Mouse (Mus musculus): ENCODE measurements at regions not wholly inside any gene's neighbourhood (a gene's known extent, or its start where the extent isn't known, plus 50 kb on each side); places are given as distances from the start of the nearest gene placed in this dataset.
"Not testable (repeated sequence)": the region's sequence is repeated elsewhere in the genome, so short reads cannot be mapped to it uniquely, and the experiment has no call there.

- DNase-seq = peak; percentile 38 to 49
These were observed 1442.4 kb upstream of the Tacstd2 start for GRCm38 (mm10) chr6:68977959-68978358.

- DNase-seq = peak; percentile 52 to 58
These were observed 1428.4 kb upstream of the Tacstd2 start for GRCm38 (mm10) chr6:68964012-68964411.

- peak; percentile 39 to 46 for DNase-seq
These were observed 1402.5 kb upstream of the Tacstd2 start for GRCm38 (mm10) chr6:68938104-68938503.

GRCm38 (mm10) chr6:68931860-68932259 lies 1396.3 kb upstream of the Tacstd2 start:
- DNase-seq = not testable (repeated sequence)

GRCm38 (mm10) chr6:68915536-68915935 lies 1379.9 kb upstream of the Tacstd2 start:
- peak in 1 of 2 experiments; percentile 18 for DNase-seq

- DNase-seq = no peak
These were observed 1348.5 kb upstream of the Tacstd2 start for GRCm38 (mm10) chr6:68884130-68884529.

- DNase-seq = not testable (repeated sequence)
These were observed 1317.2 kb upstream of the Tacstd2 start for GRCm38 (mm10) chr6:68852761-68853160.

GRCm38 (mm10) chr6:68852286-68852685 lies 1316.7 kb upstream of the Tacstd2 start:
- no peak for DNase-seq

- DNase-seq = peak; percentile 28 to 33
These were observed 1299.6 kb upstream of the Tacstd2 start for GRCm38 (mm10) chr6:68835186-68835585.

GRCm38 (mm10) chr6:68834633-68835032 lies 1299.0 kb upstream of the Tacstd2 start:
- DNase-seq = peak; percentile 45 to 47

- DNase-seq = not testable (repeated sequence)
These were observed 1292.9 kb upstream of the Tacstd2 start for GRCm38 (mm10) chr6:68828460-68828859.

GRCm38 (mm10) chr6:68813346-68813745 lies 1277.8 kb upstream of the Tacstd2 start:
- no peak for DNase-seq

GRCm38 (mm10) chr6:68799205-68799604 lies 1263.6 kb upstream of the Tacstd2 start:
- DNase-seq = not testable (repeated sequence)

- DNase-seq = peak in 1 of 2 experiments; percentile 19
These were observed 1235.9 kb upstream of the Tacstd2 start for GRCm38 (mm10) chr6:68771507-68771906.

GRCm38 (mm10) chr6:68750451-68750850 lies 1214.9 kb upstream of the Tacstd2 start:
- DNase-seq = no peak

GRCm38 (mm10) chr6:68749699-68750098 lies 1214.1 kb upstream of the Tacstd2 start:
- no peak for DNase-seq

- DNase-seq = no peak
These were observed 1203.0 kb upstream of the Tacstd2 start for GRCm38 (mm10) chr6:68738573-68738972.

GRCm38 (mm10) chr6:68736647-68737046 lies 1201.1 kb upstream of the Tacstd2 start:
- DNase-seq = no peak

GRCm38 (mm10) chr6:68736068-68736467 lies 1200.5 kb upstream of the Tacstd2 start:
- peak; percentile 17 to 18 for DNase-seq

GRCm38 (mm10) chr6:68711084-68711483 lies 1175.5 kb upstream of the Tacstd2 start:
- DNase-seq = not testable (repeated sequence)

- peak in 1 of 2 experiments; percentile 1 for DNase-seq
These were observed 1168.8 kb upstream of the Tacstd2 start for GRCm38 (mm10) chr6:68704291-68704800.

GRCm38 (mm10) chr6:68680792-68681110 lies 1145.2 kb upstream of the Tacstd2 start:
- DNase-seq = peak in 1 of 2 experiments; percentile 3

GRCm38 (mm10) chr6:68680099-68680791 lies 1144.6 kb upstream of the Tacstd2 start:
- DNase-seq = peak; percentile 34 to 53

GRCm38 (mm10) chr6:68668433-68668832 lies 1132.8 kb upstream of the Tacstd2 start:
- DNase-seq = peak; percentile 56 to 58

GRCm38 (mm10) chr6:68632309-68632708 lies 1096.7 kb upstream of the Tacstd2 start:
- DNase-seq = not testable (repeated sequence)
